Mouse (Mus musculus) hindbrain, embryonic 11.5 days (tissue): ENCODE measurements around the gene Slc35b1. TPM values are rescaled to one million over a fixed set of nuclear protein-coding genes. Genes with fewer than 3 reads are reported as not detected.

Experiments
- ATAC-seq: fragments of 200-750 bp; cut with Nextera tagmentation; 2 replicates; pipeline ENCODE4 v1.8.0; 2017; ENCODE audit warnings: mild to moderate bottlenecking, moderate TSS enrichment, moderate library complexity; ENCODE audit not compliant: low FRiP score
- DNase-seq: peaks from one replicate; pipeline ENCODE4 v3.0.0-alpha.2; 2015; ENCODE audit warnings: low spot score
- H3K27ac ChIP-seq: fragments of 300-500 bp; sonication (generic); 2 replicates; pipeline ENCODE4 v1.5.1; 2014; ENCODE audit warnings: mild to moderate bottlenecking, low read depth, low read length
- H3K27me3 ChIP-seq: fragments of 300-500 bp; sonication (generic); 2 replicates; pipeline ENCODE4 v1.6.1; 2014; ENCODE audit warnings: mild to moderate bottlenecking, low read length, moderate library complexity, mixed read lengths; ENCODE audit not compliant: control insufficient read depth, insufficient read depth
- H3K36me3 ChIP-seq: fragments of 300-500 bp; sonication (generic); 2 replicates; pipeline ENCODE4 v1.6.1; 2014; ENCODE audit warnings: mild to moderate bottlenecking, low read length, moderate library complexity, mixed read lengths; ENCODE audit not compliant: control insufficient read depth, insufficient read depth
- H3K4me1 ChIP-seq: fragments of 300-500 bp; sonication (generic); replicated peaks from 2 replicates; pipeline ENCODE4 v1.6.1; 2014; ENCODE audit warnings: low read length, mixed read lengths; ENCODE audit not compliant: control insufficient read depth, insufficient read depth
- H3K4me2 ChIP-seq: fragments of 300-500 bp; sonication (generic); replicated peaks from 2 replicates; pipeline ENCODE4 v1.6.1; 2014; ENCODE audit warnings: mild to moderate bottlenecking, low read depth, low read length
- H3K4me3 ChIP-seq: fragments of 300-500 bp; sonication (generic); 2 replicates; pipeline ENCODE4 v1.5.1; 2014; ENCODE audit warnings: low read depth, low read length
- H3K9ac ChIP-seq: fragments of 300-500 bp; sonication (generic); 2 replicates; pipeline ENCODE4 v1.6.1; 2014; ENCODE audit warnings: low read depth, low read length
- H3K9me3 ChIP-seq: fragments of 300-500 bp; sonication (generic); 2 replicates; pipeline ENCODE4 v1.6.1; 2016; ENCODE audit warnings: low read length; ENCODE audit not compliant: control insufficient read depth
- WGBS: fragments of 180-500 bp; shearing (Covaris S2); extraction: QIAGEN DNeasy Blood & Tissue Kit; methylation state at CpG from one replicate; pipeline ENCODE4 v1.1.7; 2014; 5-methylcytosine and 5-hydroxymethylcytosine counted together
- polyA plus RNA-seq: library from polyadenylated mRNA; unstranded; fragments of >200 nt; fragmentation: Nextera tagmentation; extraction: Ambion mirVana; gene quantifications from 2 replicates; pipeline ENCODE4 v1.2.1, GENCODE M21; 2014

Slc35b1 gene
- polyA plus RNA-seq, 1 experiment from 2014 or later = 143 TPM

DNA sequence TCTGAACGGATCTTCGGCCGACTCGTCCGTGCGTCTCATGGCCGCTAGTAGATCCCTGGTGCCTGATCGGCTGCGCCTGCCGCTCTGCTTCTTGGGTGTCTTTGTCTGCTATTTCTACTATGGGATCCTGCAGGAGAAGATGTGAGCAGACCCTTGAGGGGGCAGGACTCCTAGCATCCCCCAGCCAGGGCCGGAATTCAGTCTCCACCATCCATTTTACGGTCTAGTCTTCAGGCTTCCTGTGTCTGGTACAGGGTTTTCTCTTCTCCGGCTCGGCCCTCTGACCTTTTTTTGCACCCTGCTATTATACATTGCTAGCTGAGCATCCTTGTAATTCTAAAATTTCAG is 455 bp downstream of the Slc35b1 start:
- no peaks in the 10 kb centered on the region for H3K9me3 ChIP-seq
- H3K36me3 ChIP-seq = peaks cover 13% of the 10 kb centered on the region; the same call in 1 of the 2 replicates
- ATAC-seq (0 out of 2 replicates have a peak, but pooled peaks have one; percentile 41), DNase-seq (no peak)
- no peaks in the 10 kb centered on the region for H3K27me3 ChIP-seq
- no peaks in the 10 kb centered on the region for H3K4me1 ChIP-seq
- peak overlapping the region; percentile 33 for H3K4me2 ChIP-seq
- peak overlapping the region; percentile 74 for H3K27ac ChIP-seq
- under 1% methylated on average over 14 of the region's 14 CpGs for WGBS
- H3K4me3 ChIP-seq = peak overlapping the region; percentile 75
- peak overlapping the region; percentile 89 for H3K9ac ChIP-seq

GRCm38 (mm10) chr11:95387354-95387753 is 2.9 kb downstream of the Slc35b1 start:
- no peak for ATAC-seq
- no peak for DNase-seq
- no peak overlapping the region for H3K27ac ChIP-seq
- H3K9me3 ChIP-seq = no peaks in the 10 kb centered on the region
- peaks cover 16% of the 10 kb centered on the region for H3K36me3 ChIP-seq
- H3K4me1 ChIP-seq = no peaks in the 10 kb centered on the region
- H3K27me3 ChIP-seq = no peaks in the 10 kb centered on the region
- no peak overlapping the region for H3K4me3 ChIP-seq
- H3K9ac ChIP-seq = no peak overlapping the region
- WGBS = 90% methylated on average over 7 of the region's 7 CpGs
- no peak overlapping the region for H3K4me2 ChIP-seq

GRCm38 (mm10) chr11:95389006-95389405 is 4.5 kb downstream of the Slc35b1 start:
- Histone ChIP-seq H3K4me1 (no peaks in the 10 kb centered on the region), H3K9me3 (no peaks in the 10 kb centered on the region), H3K36me3 (peaks cover 16% of the 10 kb centered on the region), H3K27ac (no peak overlapping the region), H3K9ac (no peak overlapping the region), H3K27me3 (no peaks in the 10 kb centered on the region), H3K4me3 (no peak overlapping the region), H3K4me2 (no peak overlapping the region)
- DNase-seq (no peak), ATAC-seq (no peak)
- WGBS = 78% methylated on average over 3 of the region's 3 CpGs

- H3K36me3 ChIP-seq = peaks cover 16% of the 10 kb centered on the region
- ATAC-seq = no peak
- H3K9me3 ChIP-seq = no peaks in the 10 kb centered on the region
- WGBS = 95% methylated on average over 6 of the region's 6 CpGs
- H3K27me3 ChIP-seq = no peaks in the 10 kb centered on the region
- H3K4me3 ChIP-seq = no peak overlapping the region
- H3K4me1 ChIP-seq = no peaks in the 10 kb centered on the region
- H3K4me2 ChIP-seq = no peak overlapping the region
- no peak overlapping the region for H3K9ac ChIP-seq
- no peak for DNase-seq
- H3K27ac ChIP-seq = no peak overlapping the region
Measured at GRCm38 (mm10) chr11:95390420-95390819, 5.9 kb downstream of the Slc35b1 start.

- H3K36me3 ChIP-seq = peaks cover 16% of the 10 kb centered on the region
- H3K9ac ChIP-seq = no peak overlapping the region
- H3K4me1 ChIP-seq = no peaks in the 10 kb centered on the region
- H3K4me2 ChIP-seq = no peak overlapping the region
- H3K27me3 ChIP-seq = no peaks in the 10 kb centered on the region
- 87% methylated on average over 4 of the region's 4 CpGs for WGBS
- ATAC-seq (no peak), DNase-seq (no peak)
- no peaks in the 10 kb centered on the region for H3K9me3 ChIP-seq
- H3K27ac ChIP-seq = no peak overlapping the region
- no peak overlapping the region for H3K4me3 ChIP-seq
Measured at GRCm38 (mm10) chr11:95391201-95391600, 6.7 kb downstream of the Slc35b1 start.

- Histone ChIP-seq H3K9me3 (no peaks in the 10 kb centered on the region), H3K4me2 (no peak overlapping the region), H3K4me3 (no peak overlapping the region), H3K27me3 (no peaks in the 10 kb centered on the region), H3K9ac (no peak overlapping the region), H3K27ac (no peak overlapping the region), H3K36me3 (peaks cover 16% of the 10 kb centered on the region), H3K4me1 (no peaks in the 10 kb centered on the region)
- DNase-seq (no peak), ATAC-seq (no peak)
- 82% methylated on average over 5 of the region's 5 CpGs for WGBS
Measured at GRCm38 (mm10) chr11:95391743-95392142, 7.3 kb downstream of the Slc35b1 start.

- 51% methylated on average over 7 of the region's 7 CpGs for WGBS
- H3K4me3 ChIP-seq = no peak overlapping the region
- no peaks in the 10 kb centered on the region for H3K4me1 ChIP-seq
- peaks cover 16% of the 10 kb centered on the region for H3K36me3 ChIP-seq
- DNase-seq = no peak
- no peaks in the 10 kb centered on the region for H3K9me3 ChIP-seq
- H3K9ac ChIP-seq = no peak overlapping the region
- H3K27me3 ChIP-seq = no peaks in the 10 kb centered on the region
- no peak overlapping the region for H3K4me2 ChIP-seq
- no peak overlapping the region for H3K27ac ChIP-seq
- ATAC-seq = no peak
Measured at GRCm38 (mm10) chr11:95392223-95392667, 7.8 kb downstream of the Slc35b1 start.

GRCm38 (mm10) chr11:95392708-95393499 is 8.4 kb downstream of the Slc35b1 start:
- no peak for ATAC-seq
- no peak for DNase-seq
- WGBS = 74% methylated on average over 11 of the region's 11 CpGs

DNA sequence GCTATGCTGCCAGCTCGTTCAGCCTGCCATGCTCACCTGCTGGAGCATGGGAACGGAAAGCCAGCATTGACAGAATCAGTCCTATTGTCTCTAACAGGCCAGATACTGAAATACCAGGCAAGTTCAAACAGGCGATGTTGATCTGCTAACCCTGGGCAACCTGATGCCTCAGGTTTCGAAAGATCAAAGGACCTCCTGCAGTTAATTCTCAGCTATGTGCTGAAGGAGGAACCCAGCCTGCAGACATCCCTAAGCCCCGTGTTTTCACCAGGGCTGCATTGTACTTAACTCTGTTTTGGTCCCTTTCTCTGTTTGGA is 9.0 kb downstream of the Slc35b1 start:
- no peak overlapping the region for H3K27ac ChIP-seq
- no peak for ATAC-seq
- DNase-seq = no peak
- 39% methylated on average over 5 of the region's 5 CpGs for WGBS
- no peak overlapping the region for H3K4me2 ChIP-seq
- peaks cover 10% of the 10 kb centered on the region for H3K36me3 ChIP-seq
- no peaks in the 10 kb centered on the region for H3K9me3 ChIP-seq
- H3K4me1 ChIP-seq = no peaks in the 10 kb centered on the region
- no peak overlapping the region for H3K9ac ChIP-seq
- H3K4me3 ChIP-seq = no peak overlapping the region
- no peaks in the 10 kb centered on the region for H3K27me3 ChIP-seq

More at GRCm38 (mm10) chr11:95392708-95393499, 8.4 kb downstream of the Slc35b1 start:
- Histone ChIP-seq H3K9ac (no peak overlapping the region), H3K4me1 (no peaks in the 10 kb centered on the region), H3K4me2 (no peak overlapping the region), H3K9me3 (no peaks in the 10 kb centered on the region), H3K36me3 (peaks cover 12% of the 10 kb centered on the region), H3K4me3 (no peak overlapping the region), H3K27me3 (no peaks in the 10 kb centered on the region), H3K27ac (no peak overlapping the region)
